Mouse (Mus musculus) heart, postnatal 14 days (tissue): ENCODE data around the gene Cnksr3. TPM values are rescaled to one million over a fixed set of nuclear protein-coding genes. Genes with fewer than 3 reads are reported as not detected.
A peak's percentile ranks its signal among the peaks of the same experiment; 100 is the strongest.

Experiments
- DNase-seq, 2 experiments: peaks; one replicate each; pipeline ENCODE4 v3.0.0; 2021 to 2022
- intact Hi-C: fragments of 180-260 bp; cut with DNase I; formaldehyde crosslinking; loops from one replicate; pipeline ENCODE4 v1.15.1; 2025
- total RNA-seq, 2 experiments: library from RNA; stranded (reverse); gene quantifications; 2 replicates each; pipeline ENCODE4 v1.2.3; 2021

Gene Cnksr3
- total RNA-seq, 2 experiments from 2014 or later = 21.9 to 22.5 TPM

- intact Hi-C loops = no loop called here
Measured at GRCm38 (mm10) chr10:7154877-7155276, 57.2 kb downstream of the Cnksr3 start.

GRCm38 (mm10) chr10:7152926-7153325 is 59.1 kb downstream of the Cnksr3 start:
- DNase-seq = no peak
- intact Hi-C loops = no loop called here

More at GRCm38 (mm10) chr10:7154877-7155276, 57.2 kb downstream of the Cnksr3 start:
- DNase-seq = no peak

DNA sequence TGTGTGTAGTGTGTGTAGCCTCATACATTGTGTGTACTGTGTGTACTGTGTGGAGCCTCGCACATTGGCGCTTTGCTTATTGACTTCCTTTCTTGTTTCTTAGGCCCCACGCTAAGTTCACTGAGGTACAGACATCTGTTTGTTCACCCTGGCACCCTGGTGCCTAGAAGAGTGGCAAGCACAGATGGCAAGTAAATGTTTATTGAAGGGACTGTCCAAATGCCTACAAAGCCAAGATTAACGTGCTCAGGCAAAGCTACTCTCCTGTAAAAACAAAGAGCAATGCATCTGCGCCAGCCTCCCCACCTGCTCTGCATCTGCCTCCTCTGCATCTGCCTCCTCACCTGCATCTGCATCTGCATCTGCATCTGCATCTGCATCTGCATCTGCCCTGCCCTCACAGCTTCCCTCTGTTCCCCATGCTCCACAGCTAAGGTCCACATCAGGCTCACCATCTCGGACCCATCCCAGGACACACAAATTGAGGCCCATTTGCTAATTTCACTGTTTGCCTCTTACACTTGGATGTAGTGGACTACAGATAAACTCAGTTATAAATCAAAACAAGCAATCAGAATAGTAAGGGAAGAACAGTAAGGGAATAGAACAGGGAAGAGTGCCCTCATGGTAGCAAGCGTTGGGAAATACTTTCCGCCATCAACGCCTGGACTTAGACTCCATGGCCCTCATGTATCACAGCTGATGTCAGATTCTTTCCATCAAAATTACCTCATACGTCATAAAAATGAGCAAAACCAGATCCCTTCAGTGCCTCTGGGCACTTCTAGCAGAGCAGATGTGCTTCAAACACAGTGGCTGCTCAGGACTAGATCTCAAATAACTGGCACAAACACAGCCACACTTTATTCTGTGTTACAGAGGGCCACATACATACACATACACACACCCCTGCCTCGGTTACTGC is 62.1 kb downstream of the Cnksr3 start:
- intact Hi-C loops = no loop called here
- no peak for DNase-seq

GRCm38 (mm10) chr10:7145614-7146013 is 66.4 kb downstream of the Cnksr3 start:
- intact Hi-C loops = no loop called here

DNA sequence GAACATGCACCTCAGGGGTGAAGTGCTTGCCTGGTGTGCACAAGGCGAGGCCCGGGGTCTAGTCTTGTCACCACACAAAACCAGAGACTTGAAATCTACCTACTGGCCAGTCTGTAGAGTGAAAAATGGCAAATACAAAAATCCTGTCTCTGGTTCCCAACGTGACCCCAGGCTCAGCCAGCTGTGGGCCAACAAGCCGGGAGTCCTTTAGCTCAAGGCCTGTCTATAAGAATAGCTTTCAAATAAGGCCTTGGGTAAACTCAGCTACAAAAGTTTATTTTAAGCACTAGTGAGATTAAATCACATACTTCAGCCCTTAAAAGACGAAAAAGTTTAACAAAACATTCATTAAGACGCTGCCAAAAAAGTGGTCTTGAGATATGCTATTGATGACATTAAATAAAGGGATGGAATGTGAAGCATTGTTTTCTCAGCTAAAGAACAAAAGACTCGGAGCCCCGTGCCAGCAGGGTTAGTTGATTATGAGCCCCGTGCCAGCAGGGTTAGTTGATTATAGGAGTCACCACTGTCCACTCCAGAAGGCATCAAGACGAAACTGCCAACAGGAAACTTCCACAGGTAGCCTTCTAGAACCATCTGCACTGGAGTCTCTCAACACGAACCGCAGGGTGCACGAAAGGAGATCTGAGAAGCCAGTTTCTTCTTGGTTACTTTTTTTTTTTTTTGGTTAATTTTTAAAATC is 67.8 kb downstream of the Cnksr3 start:
- intact Hi-C loops = loop anchor here (5.0 kb wide), 1 partner anchor 68 kb away; the partner anchor contains the start of gene Cnksr3
- DNase-seq = no peak

More at GRCm38 (mm10) chr10:7145614-7146013, 66.4 kb downstream of the Cnksr3 start:
- peak in 1 of 2 experiments; percentile 26 for DNase-seq

GRCm38 (mm10) chr10:7142287-7142686 is 69.8 kb downstream of the Cnksr3 start:
- no peak for DNase-seq
- intact Hi-C loops = loop anchor here (5.0 kb wide), 1 partner anchor 70 kb away; the partner anchor contains the start of gene Cnksr3

DNA sequence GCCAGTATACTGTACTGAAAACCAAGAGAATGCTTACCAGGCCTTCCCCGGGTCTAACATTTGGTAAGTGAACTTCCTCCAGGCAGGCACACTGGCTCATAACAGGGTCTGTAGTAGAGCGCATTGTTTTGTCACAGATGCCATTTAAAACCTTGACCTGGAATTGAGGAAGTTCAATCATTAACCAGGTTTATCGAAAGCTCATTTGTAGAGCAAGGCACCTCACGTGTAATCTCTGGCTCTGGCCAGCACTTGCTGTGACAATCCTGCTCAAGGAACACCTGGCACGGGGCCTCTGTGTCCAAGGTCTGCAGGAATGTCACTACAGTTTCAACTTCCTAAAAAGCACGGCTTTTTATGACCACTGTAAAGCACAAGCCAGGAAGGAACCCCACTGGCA is 71.8 kb downstream of the Cnksr3 start:
- intact Hi-C loops = loop anchor here (5.0 kb wide), 1 partner anchor 72 kb away; the partner anchor contains the start of gene Cnksr3
- DNase-seq = no peak

DNA sequence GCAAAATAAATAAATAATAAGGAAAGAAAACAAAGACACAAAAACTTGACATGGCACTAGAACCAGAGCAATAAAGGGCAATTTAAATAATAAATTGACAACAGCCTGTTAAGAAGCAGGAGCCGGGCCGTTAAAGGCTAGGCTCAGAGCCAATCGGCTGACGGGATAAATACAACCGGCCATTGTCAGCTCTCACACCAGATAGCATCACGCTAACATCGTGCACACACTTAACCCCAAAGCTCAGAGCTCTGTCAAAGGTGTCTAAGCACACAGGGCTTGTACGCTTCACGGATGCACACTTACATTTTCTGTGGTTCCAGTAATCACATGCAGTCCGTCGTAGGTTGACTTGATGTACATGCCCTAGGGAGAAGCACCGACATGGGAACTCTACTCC is 74.0 kb downstream of the Cnksr3 start:
- DNase-seq = no peak
- intact Hi-C loops = no loop called here

GRCm38 (mm10) chr10:7135751-7136150 is 76.3 kb downstream of the Cnksr3 start:
- DNase-seq = no peak
- intact Hi-C loops = no loop called here

DNA sequence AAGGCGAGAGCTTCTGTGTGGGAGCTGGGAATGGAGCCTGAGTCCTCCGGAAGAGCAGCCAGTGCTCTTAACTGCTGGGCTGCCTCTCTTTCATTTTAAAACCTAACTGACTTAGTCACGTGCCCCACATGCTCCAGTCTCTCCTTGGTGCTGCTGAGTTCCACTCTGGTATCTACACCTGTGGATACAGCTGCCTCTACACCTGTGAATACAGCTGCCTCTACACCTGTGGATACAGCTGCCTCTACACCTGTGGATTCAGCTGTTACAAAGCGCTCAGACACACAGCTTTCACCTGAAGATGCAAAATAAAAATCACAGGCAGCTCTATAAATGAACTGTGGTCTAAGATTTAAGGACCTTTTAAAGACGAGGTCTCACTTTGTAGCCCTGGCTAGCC is 79.0 kb downstream of the Cnksr3 start:
- DNase-seq = no peak
- intact Hi-C loops = no loop called here

DNA sequence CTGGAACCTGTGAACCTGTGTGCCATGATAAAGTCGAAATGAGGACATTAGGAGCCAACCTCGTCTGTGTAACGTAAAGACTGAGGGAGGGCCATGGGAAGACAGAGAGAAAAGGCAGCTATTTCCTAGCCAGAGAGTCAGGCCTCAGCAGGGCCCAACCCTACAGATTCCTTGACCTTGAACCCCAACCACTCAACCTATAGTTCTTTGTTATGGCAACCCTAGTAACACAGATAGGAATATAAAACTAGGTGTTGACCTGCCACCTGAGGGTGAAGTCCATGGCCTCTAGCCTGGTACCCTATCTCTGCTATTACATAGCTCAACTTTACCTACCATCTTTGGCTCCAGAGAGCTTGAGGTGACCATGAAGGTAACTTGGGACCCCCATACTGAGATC is 80.6 kb downstream of the Cnksr3 start:
- DNase-seq = no peak
- intact Hi-C loops = no loop called here

DNA sequence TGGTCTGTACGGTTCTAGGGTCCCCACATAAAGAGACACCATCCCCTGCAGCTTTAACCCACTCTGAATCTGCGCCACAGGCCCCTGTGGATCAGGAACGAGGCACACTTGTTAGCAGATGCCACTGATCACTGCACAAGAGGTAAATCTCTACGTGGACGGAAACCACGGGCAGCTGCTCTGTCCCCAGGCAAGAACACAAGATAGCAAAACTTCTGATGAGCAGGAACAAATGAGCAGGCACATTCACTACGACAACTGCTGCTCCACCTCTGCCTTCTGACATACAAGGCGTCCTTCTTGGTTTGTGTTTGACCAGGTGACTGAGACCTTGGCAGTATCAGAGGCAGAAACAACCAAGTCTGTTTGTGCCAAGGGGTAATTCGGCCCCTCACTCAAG is 84.2 kb downstream of the Cnksr3 start:
- intact Hi-C loops = no loop called here
- no peak for DNase-seq

GRCm38 (mm10) chr10:7126882-7127281 is 85.2 kb downstream of the Cnksr3 start:
- intact Hi-C loops = no loop called here
- no peak for DNase-seq

GRCm38 (mm10) chr10:7126287-7126686 is 85.8 kb downstream of the Cnksr3 start:
- intact Hi-C loops = no loop called here
- no peak for DNase-seq

DNA sequence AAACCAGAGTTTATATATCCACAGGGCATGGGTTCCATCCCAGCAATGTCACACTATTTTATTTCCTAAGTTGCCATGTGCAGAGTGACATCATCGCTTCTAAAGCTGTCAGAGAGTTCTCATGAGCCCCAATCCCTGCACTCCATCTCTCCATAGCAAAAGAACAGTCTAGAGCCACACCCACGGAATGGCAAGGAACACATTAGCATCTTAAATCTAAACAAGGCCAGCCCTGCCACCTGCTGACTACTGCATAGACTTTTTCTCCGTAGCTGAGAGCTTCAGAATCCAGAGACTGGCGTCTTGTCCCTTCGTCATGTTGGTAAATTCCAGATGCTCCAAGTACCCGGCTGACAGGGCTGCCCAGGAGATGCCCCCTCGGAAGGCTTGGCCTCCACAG is 87.0 kb downstream of the Cnksr3 start:
- intact Hi-C loops = no loop called here

GRCm38 (mm10) chr10:7122294-7122693 is 89.7 kb downstream of the Cnksr3 start:
- intact Hi-C loops = no loop called here
- no peak for DNase-seq

More for the DNA sequence above, 87.0 kb downstream of the Cnksr3 start:
- DNase-seq = no peak

GRCm38 (mm10) chr10:7120206-7120605 is 91.8 kb downstream of the Cnksr3 start:
- intact Hi-C loops = no loop called here
- DNase-seq = no peak

- intact Hi-C loops = loop anchor here (5.0 kb wide), 1 partner anchor 94 kb away; the partner anchor contains the start of gene Cnksr3
- DNase-seq = peak; percentile 78 to 81
Measured at GRCm38 (mm10) chr10:7118258-7119077, 93.6 kb downstream of the Cnksr3 start.

DNA sequence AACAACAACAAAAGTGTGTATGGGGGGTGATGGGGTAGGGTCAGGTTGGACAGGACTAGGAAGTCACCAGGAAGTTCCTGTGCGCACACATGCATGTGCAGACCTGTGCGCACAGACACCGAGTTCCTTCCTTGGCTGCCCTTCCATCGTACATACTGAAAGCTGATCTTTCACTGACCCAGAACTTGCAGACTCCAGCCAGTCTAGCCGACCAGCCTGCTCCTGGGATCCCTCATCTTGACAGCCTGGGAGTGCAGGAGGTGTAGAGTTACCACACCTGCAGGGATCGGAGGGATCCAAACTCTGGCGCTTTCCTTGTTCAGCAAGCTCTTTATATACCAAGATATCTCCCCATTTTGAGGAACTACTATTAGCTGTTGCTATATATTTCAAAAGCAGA is 94.3 kb downstream of the Cnksr3 start:
- intact Hi-C loops = loop anchor here (5.0 kb wide), 1 partner anchor 95 kb away; the partner anchor contains the start of gene Cnksr3
- no peak for DNase-seq

- intact Hi-C loops = loop anchor here (5.0 kb wide), 1 partner anchor 98 kb away; the partner anchor contains the start of gene Cnksr3
- DNase-seq = no peak
Measured at GRCm38 (mm10) chr10:7114796-7115195, 97.2 kb downstream of the Cnksr3 start.
